Mouse (Mus musculus): ENCODE results near the gene Pafah1b1. TPM values are rescaled to one million over a fixed set of nuclear protein-coding genes. Genes with fewer than 3 reads are reported as not detected.

The Pafah1b1 gene
- polyA plus RNA-seq, 2 experiments: 57.6 to 68.1 TPM

- no peaks in the 10 kb centered on the region for H3K27me3 ChIP-seq (ENCODE audit: control insufficient read depth, insufficient read depth, low read length)
- no peaks in the 10 kb centered on the region for H3K4me1 ChIP-seq (ENCODE audit: control insufficient read depth, insufficient read depth, low read length)
- peaks cover 64% of the 10 kb centered on the region for H3K36me3 ChIP-seq (ENCODE audit: control insufficient read depth, insufficient read depth, low read length)
- H3K4me3 ChIP-seq (replicated peaks; ENCODE audit: low read length): no peak overlapping the region
- TF ChIP-seq POLR2A (IDR thresholded peaks at IDR 0.05; ENCODE audit: borderline replicate concordance, extremely low read depth, insufficient read depth, insufficient read length): no peak
- no peak overlapping the region for H3K27ac ChIP-seq (replicated peaks; ENCODE audit: low read depth, low read length)
- DNase-seq (ENCODE audit: low spot score) (no peak), ATAC-seq (ENCODE audit: low FRiP score, low read depth) (no peak)
- no peak overlapping the region for H3K4me2 ChIP-seq (replicated peaks; ENCODE audit: low read depth, low read length, severe bottlenecking)
- WGBS: 91% methylated on average over 5 of the region's 5 CpGs
- no peak overlapping the region for H3K9ac ChIP-seq (ENCODE audit: low read depth, low read length, severe bottlenecking)
- H3K9me3 ChIP-seq (ENCODE audit: control insufficient read depth, low read length): no peaks in the 10 kb centered on the region
Observed at GRCm38 (mm10) chr11:74668466-74668865, 56.0 kb downstream of the Pafah1b1 start.

GRCm38 (mm10) chr11:74667582-74668010, 56.9 kb downstream of the Pafah1b1 start:
- Histone ChIP-seq H3K9me3 (ENCODE audit: control insufficient read depth, low read length) (no peaks in the 10 kb centered on the region), H3K27ac (replicated peaks; ENCODE audit: low read depth, low read length) (no peak overlapping the region), H3K4me3 (replicated peaks; ENCODE audit: low read length) (no peak overlapping the region), H3K9ac (ENCODE audit: low read depth, low read length, severe bottlenecking) (no peak overlapping the region), H3K4me2 (replicated peaks; ENCODE audit: low read depth, low read length, severe bottlenecking) (no peak overlapping the region), H3K36me3 (ENCODE audit: control insufficient read depth, insufficient read depth, low read length) (peaks cover 72% of the 10 kb centered on the region), H3K4me1 (ENCODE audit: control insufficient read depth, insufficient read depth, low read length) (no peaks in the 10 kb centered on the region), H3K27me3 (ENCODE audit: control insufficient read depth, insufficient read depth, low read length) (no peaks in the 10 kb centered on the region)
- no peak for TF ChIP-seq POLR2A (IDR thresholded peaks at IDR 0.05; ENCODE audit: borderline replicate concordance, extremely low read depth, insufficient read depth, insufficient read length)
- 93% methylated on average over 13 of the region's 13 CpGs for WGBS
- ATAC-seq (ENCODE audit: low FRiP score, low read depth) (no peak), DNase-seq (ENCODE audit: low spot score) (no peak)

GRCm38 (mm10) chr11:74666776-74667581, 57.5 kb downstream of the Pafah1b1 start:
- H3K4me2 ChIP-seq (replicated peaks; ENCODE audit: low read depth, low read length, severe bottlenecking): no peak overlapping the region
- no peak overlapping the region for H3K9ac ChIP-seq (ENCODE audit: low read depth, low read length, severe bottlenecking)
- ATAC-seq (ENCODE audit: low FRiP score, low read depth) (no peak), DNase-seq (ENCODE audit: low spot score) (no peak)
- H3K27me3 ChIP-seq (ENCODE audit: control insufficient read depth, insufficient read depth, low read length): no peaks in the 10 kb centered on the region
- H3K4me1 ChIP-seq (ENCODE audit: control insufficient read depth, insufficient read depth, low read length): no peaks in the 10 kb centered on the region
- peaks cover 78% of the 10 kb centered on the region for H3K36me3 ChIP-seq (ENCODE audit: control insufficient read depth, insufficient read depth, low read length)
- 90% methylated on average over 14 of the region's 14 CpGs for WGBS
- no peak for TF ChIP-seq POLR2A (IDR thresholded peaks at IDR 0.05; ENCODE audit: borderline replicate concordance, extremely low read depth, insufficient read depth, insufficient read length)
- no peak overlapping the region for H3K27ac ChIP-seq (replicated peaks; ENCODE audit: low read depth, low read length)
- no peaks in the 10 kb centered on the region for H3K9me3 ChIP-seq (ENCODE audit: control insufficient read depth, low read length)
- no peak overlapping the region for H3K4me3 ChIP-seq (replicated peaks; ENCODE audit: low read length)

- ATAC-seq (ENCODE audit: low FRiP score, low read depth) (no peak), DNase-seq (ENCODE audit: low spot score) (no peak)
- no peaks in the 10 kb centered on the region for H3K27me3 ChIP-seq (ENCODE audit: control insufficient read depth, insufficient read depth, low read length)
- H3K4me3 ChIP-seq (replicated peaks; ENCODE audit: low read length): no peak overlapping the region
- no peaks in the 10 kb centered on the region for H3K4me1 ChIP-seq (ENCODE audit: control insufficient read depth, insufficient read depth, low read length)
- no peak for TF ChIP-seq POLR2A (IDR thresholded peaks at IDR 0.05; ENCODE audit: borderline replicate concordance, extremely low read depth, insufficient read depth, insufficient read length)
- no peak overlapping the region for H3K4me2 ChIP-seq (replicated peaks; ENCODE audit: low read depth, low read length, severe bottlenecking)
- H3K27ac ChIP-seq (replicated peaks; ENCODE audit: low read depth, low read length): no peak overlapping the region
- no peaks in the 10 kb centered on the region for H3K9me3 ChIP-seq (ENCODE audit: control insufficient read depth, low read length)
- peaks cover 85% of the 10 kb centered on the region for H3K36me3 ChIP-seq (ENCODE audit: control insufficient read depth, insufficient read depth, low read length)
- WGBS: 94% methylated on average over 5 of the region's 5 CpGs
- no peak overlapping the region for H3K9ac ChIP-seq (ENCODE audit: low read depth, low read length, severe bottlenecking)
Observed at GRCm38 (mm10) chr11:74666284-74666652, 58.2 kb downstream of the Pafah1b1 start.

- H3K4me1 ChIP-seq (ENCODE audit: control insufficient read depth, insufficient read depth, low read length): no peaks in the 10 kb centered on the region
Observed at GRCm38 (mm10) chr11:74665631-74666283, 58.7 kb downstream of the Pafah1b1 start.

More at GRCm38 (mm10) chr11:74665631-74666283, 58.7 kb downstream of the Pafah1b1 start:
- H3K9me3 ChIP-seq (ENCODE audit: control insufficient read depth, low read length): no peaks in the 10 kb centered on the region
- H3K27ac ChIP-seq (replicated peaks; ENCODE audit: low read depth, low read length): no peak overlapping the region
- H3K27me3 ChIP-seq (ENCODE audit: control insufficient read depth, insufficient read depth, low read length): no peaks in the 10 kb centered on the region
- no peak overlapping the region for H3K9ac ChIP-seq (ENCODE audit: low read depth, low read length, severe bottlenecking)
- DNase-seq (ENCODE audit: low spot score): no peak
- WGBS: 94% methylated on average over 17 of the region's 17 CpGs
- no peak for ATAC-seq (ENCODE audit: low FRiP score, low read depth)
- no peak overlapping the region for H3K4me2 ChIP-seq (replicated peaks; ENCODE audit: low read depth, low read length, severe bottlenecking)
- no peak overlapping the region for H3K4me3 ChIP-seq (replicated peaks; ENCODE audit: low read length)
- no peak for TF ChIP-seq POLR2A (IDR thresholded peaks at IDR 0.05; ENCODE audit: borderline replicate concordance, extremely low read depth, insufficient read depth, insufficient read length)
- peaks cover 90% of the 10 kb centered on the region for H3K36me3 ChIP-seq (ENCODE audit: control insufficient read depth, insufficient read depth, low read length)
